Mouse (Mus musculus): Measurements from ENCODE around the gene Fbxw2.
"Not testable (repeated sequence)": the region's sequence is repeated elsewhere in the genome, so short reads cannot be mapped to it uniquely, and the experiment has no call there.

Fbxw2 gene

GRCm38 (mm10) chr2:34810775-34811174 lies 15.3 kb downstream of the Fbxw2 start:
- no peak for DNase-seq (ENCODE audit: low read depth)

- no peak for DNase-seq (ENCODE audit: low read depth)
These were observed 16.5 kb downstream of the Fbxw2 start for GRCm38 (mm10) chr2:34809568-34809967.

- no peak for DNase-seq (ENCODE audit: low read depth)
These were observed 18.1 kb downstream of the Fbxw2 start for GRCm38 (mm10) chr2:34808057-34808456.

- DNase-seq (ENCODE audit: low read depth), result no peak
These were observed 20.7 kb downstream of the Fbxw2 start for GRCm38 (mm10) chr2:34805364-34805950.

- DNase-seq (ENCODE audit: low read depth), result no peak
These were observed 21.3 kb downstream of the Fbxw2 start for GRCm38 (mm10) chr2:34804815-34805214.

GRCm38 (mm10) chr2:34804172-34804571 lies 21.9 kb downstream of the Fbxw2 start:
- DNase-seq (ENCODE audit: low read depth), result no peak

- no peak for DNase-seq (ENCODE audit: low read depth)
These were observed 22.4 kb downstream of the Fbxw2 start for GRCm38 (mm10) chr2:34803746-34804145.

GRCm38 (mm10) chr2:34802565-34803245 lies 23.4 kb downstream of the Fbxw2 start:
- peak; percentile 54 for DNase-seq (ENCODE audit: low read depth)

GRCm38 (mm10) chr2:34801516-34802482 lies 24.3 kb downstream of the Fbxw2 start:
- peak; percentile 100 for DNase-seq (ENCODE audit: low read depth)

- no peak for DNase-seq (ENCODE audit: low read depth)
These were observed 25.7 kb downstream of the Fbxw2 start for GRCm38 (mm10) chr2:34800371-34800770.

- DNase-seq (ENCODE audit: low read depth), result peak; percentile 91
These were observed 26.5 kb downstream of the Fbxw2 start, which contains the start of gene Rabepk for GRCm38 (mm10) chr2:34799357-34800256. Gene Rabepk (minus strand): TSS chr2:34799912.

GRCm38 (mm10) chr2:34795426-34795825 lies 30.7 kb downstream of the Fbxw2 start:
- no peak for DNase-seq (ENCODE audit: low read depth)

- DNase-seq (ENCODE audit: low read depth), result no peak
These were observed 31.6 kb downstream of the Fbxw2 start for GRCm38 (mm10) chr2:34794511-34794910.

GRCm38 (mm10) chr2:34792543-34792942 lies 33.6 kb downstream of the Fbxw2 start:
- DNase-seq (ENCODE audit: low read depth), result not testable (repeated sequence)

GRCm38 (mm10) chr2:34790282-34790681 lies 35.8 kb downstream of the Fbxw2 start:
- no peak for DNase-seq (ENCODE audit: low read depth)

- peak; percentile 74 for DNase-seq (ENCODE audit: low read depth)
These were observed 42.0 kb downstream of the Fbxw2 start for GRCm38 (mm10) chr2:34784085-34784484.

- no peak for DNase-seq (ENCODE audit: low read depth)
These were observed 42.8 kb downstream of the Fbxw2 start for GRCm38 (mm10) chr2:34783064-34784020.

GRCm38 (mm10) chr2:34777237-34777868 lies 48.8 kb downstream of the Fbxw2 start:
- no peak for DNase-seq (ENCODE audit: low read depth)

- DNase-seq (ENCODE audit: low read depth), result no peak
These were observed 51.6 kb downstream of the Fbxw2 start for GRCm38 (mm10) chr2:34774493-34774892.

GRCm38 (mm10) chr2:34773673-34774072 lies 52.4 kb downstream of the Fbxw2 start:
- no peak for DNase-seq (ENCODE audit: low read depth)

Data from NIH3T3 (cell line).